Mouse (Mus musculus) intestine, postnatal 0 days (tissue): ENCODE data around the gene Cabp1. TPM values are rescaled to one million over a fixed set of nuclear protein-coding genes. Genes with fewer than 3 reads are reported as not detected.

ENCODE experiments used
- ATAC-seq: fragments of 200-750 bp; cut with Nextera tagmentation; 2 replicates; pipeline ENCODE4 v1.8.0; 2017; ENCODE audit warnings: mild to moderate bottlenecking, moderate TSS enrichment, moderate library complexity
- H3K27ac ChIP-seq: fragments of 300-500 bp; sonication (generic); 2 replicates; pipeline ENCODE4 v1.5.1; 2014; ENCODE audit warnings: mild to moderate bottlenecking, low read depth, low read length, moderate library complexity
- H3K27me3 ChIP-seq: fragments of 300-500 bp; sonication (generic); replicated peaks from 2 replicates; pipeline ENCODE4 v1.6.1; 2014; ENCODE audit warnings: low read length, mixed read lengths; ENCODE audit not compliant: control insufficient read depth, insufficient read depth
- H3K36me3 ChIP-seq: fragments of 300-500 bp; sonication (generic); 2 replicates; pipeline ENCODE4 v1.6.1; 2014; ENCODE audit warnings: mild to moderate bottlenecking, moderate library complexity; ENCODE audit not compliant: control insufficient read depth, insufficient read depth
- H3K4me1 ChIP-seq: fragments of 300-500 bp; sonication (generic); replicated peaks from 2 replicates; pipeline ENCODE4 v1.6.1; 2014; ENCODE audit warnings: antibody characterized with exemption, low read length, mixed read lengths; ENCODE audit not compliant: control insufficient read depth, insufficient read depth
- H3K4me2 ChIP-seq: fragments of 300-500 bp; sonication (generic); replicated peaks from 2 replicates; pipeline ENCODE4 v1.6.1; 2014; ENCODE audit warnings: low read depth, mild to moderate bottlenecking, moderate library complexity
- H3K4me3 ChIP-seq: fragments of 300-500 bp; sonication (generic); 2 replicates; pipeline ENCODE4 v1.5.1; 2014; ENCODE audit warnings: low read depth, low read length
- H3K9ac ChIP-seq: fragments of 300-500 bp; sonication (generic); 2 replicates; pipeline ENCODE4 v1.6.1; 2014; ENCODE audit warnings: mild to moderate bottlenecking, low read depth, low read length
- H3K9me3 ChIP-seq: fragments of 300-500 bp; sonication (generic); 2 replicates; pipeline ENCODE4 v1.6.1; 2016; ENCODE audit warnings: mixed run types; ENCODE audit not compliant: control insufficient read depth
- CTCF ChIP-seq: sonication (generic); IDR thresholded peaks from 2 replicates; pipeline ENCODE4 v1.5.1; 2016; ENCODE audit warnings: low read depth, mild to moderate bottlenecking, control low read depth, antibody characterized with exemption, moderate library complexity
- WGBS: fragments of 180-500 bp; shearing (Covaris S2); extraction: QIAGEN DNeasy Blood & Tissue Kit; methylation state at CpG from one replicate; pipeline ENCODE4 v1.1.7; 2014; 5-methylcytosine and 5-hydroxymethylcytosine counted together
- polyA plus RNA-seq: library from polyadenylated mRNA; unstranded; fragments of >200 nt; fragmentation: Nextera tagmentation; extraction: Ambion mirVana; gene quantifications from 2 replicates; pipeline ENCODE4 v1.2.1, GENCODE M21; 2015

The Cabp1 gene
- polyA plus RNA-seq, 1 experiment from 2014 or later: 0.57 TPM

DNA sequence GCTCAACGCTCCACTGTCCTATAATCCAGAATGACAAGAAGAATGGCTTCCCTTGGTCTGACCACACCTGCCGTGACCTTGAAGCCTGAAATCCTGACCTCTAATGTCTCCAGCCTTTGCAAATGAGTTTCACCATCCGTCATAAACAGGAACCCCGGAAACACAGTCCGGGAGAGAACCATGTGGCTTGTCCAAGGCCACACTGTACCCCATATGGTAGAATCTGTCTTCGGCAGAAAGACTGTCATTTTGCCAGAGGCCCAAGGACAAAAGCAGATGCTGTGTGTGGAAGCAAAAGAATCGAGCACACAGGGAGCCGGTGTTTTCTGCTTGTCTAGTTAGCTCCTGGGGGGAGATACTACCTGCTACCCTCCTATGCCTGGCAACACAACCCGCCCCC lies 18.3 kb upstream of the Cabp1 start:
- no peak overlapping the region for H3K4me3 ChIP-seq
- H3K4me2 ChIP-seq: no peak overlapping the region
- ATAC-seq: no peak
- H3K27me3 ChIP-seq: peaks cover 18% of the 10 kb centered on the region
- no peak overlapping the region for H3K9ac ChIP-seq
- 76% methylated on average over 9 of the region's 9 CpGs for WGBS
- H3K36me3 ChIP-seq: no peaks in the 10 kb centered on the region
- no peaks in the 10 kb centered on the region for H3K4me1 ChIP-seq
- H3K9me3 ChIP-seq: no peaks in the 10 kb centered on the region
- no peak overlapping the region for H3K27ac ChIP-seq
- TF ChIP-seq CTCF: no peak

DNA sequence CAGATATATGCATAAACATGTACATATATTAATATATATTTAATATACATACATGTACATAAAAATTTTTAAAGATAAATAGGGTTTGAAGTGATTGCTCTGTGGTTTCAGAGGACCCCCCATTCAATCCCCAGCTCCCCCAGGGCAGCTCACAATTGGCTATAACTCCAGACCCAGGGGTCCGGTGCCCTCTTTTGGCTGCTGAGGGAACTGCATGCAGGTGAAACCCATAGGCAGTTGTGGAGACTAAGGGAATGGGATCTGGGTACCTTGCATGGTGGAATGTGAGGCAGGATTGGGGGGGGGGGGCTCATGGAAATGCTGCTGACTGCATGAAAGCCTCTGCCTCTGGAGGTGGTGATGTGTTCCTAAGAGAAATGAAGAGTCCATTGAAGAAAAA lies 16.2 kb upstream of the Cabp1 start:
- ATAC-seq: no peak
- H3K9me3 ChIP-seq: no peaks in the 10 kb centered on the region
- no peak overlapping the region for H3K9ac ChIP-seq
- no peaks in the 10 kb centered on the region for H3K36me3 ChIP-seq
- no peak overlapping the region for H3K27ac ChIP-seq
- WGBS: 17% methylated on average over 1 of the region's 1 CpGs
- H3K4me3 ChIP-seq: no peak overlapping the region
- peak; percentile 72 for TF ChIP-seq CTCF
- no peaks in the 10 kb centered on the region for H3K4me1 ChIP-seq
- H3K4me2 ChIP-seq: no peak overlapping the region
- peaks cover 10% of the 10 kb centered on the region for H3K27me3 ChIP-seq

DNA sequence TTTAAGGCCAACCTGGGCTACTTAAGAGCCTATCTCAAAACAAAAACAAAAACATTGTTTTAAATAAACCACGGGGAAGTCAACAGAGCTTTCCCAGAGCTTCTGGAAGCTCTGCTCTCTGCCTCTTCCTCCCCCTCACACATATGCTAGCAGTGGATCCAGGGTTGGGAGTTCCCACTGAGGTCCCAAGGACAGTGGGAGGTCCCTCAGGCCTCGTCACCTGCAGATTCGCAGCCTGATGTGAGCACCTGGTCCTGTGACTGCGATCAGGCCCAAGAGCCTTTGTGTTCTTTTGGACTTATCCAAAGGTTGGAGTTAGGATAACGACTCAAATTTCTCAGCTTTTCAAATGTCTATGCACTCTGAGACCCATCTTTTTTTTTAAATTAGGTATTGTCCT lies 14.4 kb upstream of the Cabp1 start:
- Histone ChIP-seq H3K9me3 (no peaks in the 10 kb centered on the region), H3K4me2 (no peak overlapping the region), H3K9ac (no peak overlapping the region), H3K27ac (no peak overlapping the region), H3K4me3 (no peak overlapping the region), H3K27me3 (peaks cover 9% of the 10 kb centered on the region; the same call in 1 of the 2 replicates), H3K4me1 (no peaks in the 10 kb centered on the region; the same call in 1 of the 2 replicates), H3K36me3 (no peaks in the 10 kb centered on the region)
- TF ChIP-seq CTCF: no peak
- ATAC-seq: no peak
- 63% methylated on average over 5 of the region's 5 CpGs for WGBS

DNA sequence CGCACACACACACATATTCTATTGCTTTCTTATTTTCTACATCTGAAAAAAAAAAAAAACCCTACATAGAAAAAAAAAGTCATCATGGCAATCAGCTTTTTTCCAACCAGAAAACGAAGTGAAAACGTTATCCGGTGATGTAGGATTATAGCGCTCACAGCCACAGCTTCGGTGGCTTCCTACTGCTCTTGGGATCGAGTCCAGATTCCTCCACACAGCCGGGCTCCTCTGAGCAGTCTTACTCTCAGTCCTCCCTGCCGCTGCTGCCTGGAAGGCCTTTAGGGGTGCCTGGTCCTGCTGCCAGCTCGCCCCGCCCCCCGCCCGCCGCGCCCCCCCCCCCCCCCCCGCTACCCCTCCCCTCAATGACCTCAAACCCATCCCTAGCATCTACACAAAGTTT lies 13.7 kb upstream of the Cabp1 start:
- WGBS: 17% methylated on average over 9 of the region's 16 CpGs

DNA sequence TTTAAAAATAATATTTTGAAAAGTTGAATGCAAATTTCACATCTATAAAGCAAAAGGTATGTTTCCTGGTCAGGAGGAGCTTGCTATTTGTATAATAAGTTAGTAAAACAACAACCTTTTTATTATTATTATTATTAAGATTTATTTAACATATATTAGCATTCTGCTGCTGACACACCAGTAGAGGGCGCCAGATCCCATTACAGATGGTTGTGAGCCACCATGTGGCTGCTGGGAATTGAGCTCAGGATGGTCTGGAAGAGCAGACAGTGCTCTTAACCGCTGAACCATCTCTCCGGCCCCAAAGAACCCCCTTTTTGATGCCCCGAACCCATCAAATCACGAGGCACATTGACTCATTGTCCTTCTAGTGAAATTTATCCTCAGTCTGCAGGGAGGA lies 13.1 kb upstream of the Cabp1 start:
- Histone ChIP-seq H3K4me2 (no peak overlapping the region), H3K9ac (no peak overlapping the region), H3K36me3 (no peaks in the 10 kb centered on the region), H3K27me3 (peaks cover 14% of the 10 kb centered on the region; the same call in 1 of the 2 replicates), H3K9me3 (no peaks in the 10 kb centered on the region), H3K4me1 (no peaks in the 10 kb centered on the region; the same call in 1 of the 2 replicates), H3K4me3 (no peak overlapping the region), H3K27ac (no peak overlapping the region)
- no peak for ATAC-seq
- 60% methylated on average over 5 of the region's 5 CpGs for WGBS
- peak; percentile 33; the same call in 1 of the 2 replicates for TF ChIP-seq CTCF

More for the DNA sequence above, 13.7 kb upstream of the Cabp1 start:
- H3K9ac ChIP-seq: no peak overlapping the region
- H3K9me3 ChIP-seq: no peaks in the 10 kb centered on the region
- H3K27ac ChIP-seq: no peak overlapping the region
- ATAC-seq: no peak
- H3K4me2 ChIP-seq: no peak overlapping the region
- TF ChIP-seq CTCF: no peak
- H3K27me3 ChIP-seq: peaks cover 10% of the 10 kb centered on the region; the same call in 1 of the 2 replicates
- H3K4me3 ChIP-seq: no peak overlapping the region
- no peaks in the 10 kb centered on the region for H3K36me3 ChIP-seq
- no peaks in the 10 kb centered on the region; the same call in 1 of the 2 replicates for H3K4me1 ChIP-seq

DNA sequence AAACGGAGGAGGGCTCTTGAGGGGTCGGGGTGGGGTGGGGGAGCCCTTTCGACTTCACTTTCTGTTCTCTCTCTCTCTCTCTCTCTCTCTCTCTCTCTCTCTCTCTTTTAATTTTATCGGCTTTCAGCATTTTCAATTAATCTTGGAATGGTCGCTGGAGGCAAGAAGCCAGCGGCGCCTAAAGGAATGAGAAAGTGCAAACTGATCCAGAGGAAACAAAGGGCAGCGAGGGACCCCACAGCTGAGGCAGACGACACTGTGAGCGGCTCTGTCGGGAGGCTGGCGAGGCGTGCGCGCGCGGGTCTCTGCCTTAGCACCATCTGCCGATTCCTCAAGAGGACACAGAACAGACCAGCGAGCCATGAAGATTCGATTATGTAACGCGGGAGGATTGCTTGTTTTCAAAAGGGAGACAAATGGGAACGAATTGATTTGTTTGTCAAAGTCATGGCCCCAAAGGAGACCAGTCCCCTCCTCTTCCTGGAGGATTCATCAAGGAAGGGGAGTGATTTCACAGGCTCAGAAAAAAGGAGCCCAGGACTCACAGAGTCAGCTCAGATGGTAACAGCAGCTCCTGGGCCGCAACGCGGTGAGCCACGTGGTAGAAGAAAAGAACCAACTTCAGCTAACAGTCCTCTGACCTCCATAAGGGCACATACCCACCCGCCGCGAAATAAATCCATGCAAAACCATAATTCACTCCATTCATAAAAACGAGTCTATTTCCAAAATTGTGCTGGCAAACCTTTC lies 10.6 kb upstream of the Cabp1 start:
- Histone ChIP-seq H3K36me3 (no peaks in the 10 kb centered on the region), H3K9ac (peak overlapping the region; percentile 31)
- WGBS: 6% methylated on average over 31 of the region's 31 CpGs

More for the DNA sequence above, 10.6 kb upstream of the Cabp1 start:
- Histone ChIP-seq H3K4me3 (peak overlapping the region; percentile 29), H3K4me2 (peak overlapping the region; percentile 59), H3K9me3 (no peaks in the 10 kb centered on the region), H3K27ac (no peak overlapping the region), H3K4me1 (no peaks in the 10 kb centered on the region; the same call in 1 of the 2 replicates), H3K27me3 (peaks cover 14% of the 10 kb centered on the region; the same call in 1 of the 2 replicates)
- TF ChIP-seq CTCF: no peak
- ATAC-seq: no peak
